Mouse (Mus musculus) limb, embryonic 15.5 days (tissue): ENCODE measurements around the gene Crim1. TPM values are rescaled to one million over a fixed set of nuclear protein-coding genes. Genes with fewer than 3 reads are reported as not detected.

Experiments used
- ATAC-seq: fragments of 200-750 bp; cut with Nextera tagmentation; 2 replicates; pipeline ENCODE4 v1.8.0; 2017; ENCODE audit warnings: low read depth, moderate TSS enrichment; ENCODE audit not compliant: insufficient number of reproducible peaks, low FRiP score, low TSS enrichment
- H3K27ac ChIP-seq: fragments of 300-500 bp; sonication (generic); 2 replicates; pipeline ENCODE4 v1.5.1; 2015; ENCODE audit warnings: moderate library complexity, mild to moderate bottlenecking, inconsistent platforms
- H3K27me3 ChIP-seq: fragments of 300-500 bp; sonication (generic); 2 replicates; pipeline ENCODE4 v1.6.1; 2015; ENCODE audit warnings: inconsistent platforms
- H3K36me3 ChIP-seq: fragments of 300-500 bp; sonication (generic); 2 replicates; pipeline ENCODE4 v1.6.1; 2015; ENCODE audit warnings: inconsistent platforms
- H3K4me1 ChIP-seq: fragments of 300-500 bp; sonication (generic); 2 replicates; pipeline ENCODE4 v1.6.1; 2015; ENCODE audit warnings: inconsistent platforms
- H3K4me2 ChIP-seq: fragments of 300-500 bp; sonication (generic); 2 replicates; pipeline ENCODE4 v1.6.1; 2015; ENCODE audit warnings: mild to moderate bottlenecking, inconsistent platforms
- H3K4me3 ChIP-seq: fragments of 300-500 bp; sonication (generic); 2 replicates; pipeline ENCODE4 v1.5.1; 2015; ENCODE audit warnings: mild to moderate bottlenecking, inconsistent platforms
- H3K9ac ChIP-seq: fragments of 300-500 bp; sonication (generic); 2 replicates; pipeline ENCODE4 v1.6.1; 2015; ENCODE audit warnings: inconsistent platforms
- H3K9me3 ChIP-seq: fragments of 300-500 bp; sonication (generic); 2 replicates; pipeline ENCODE4 v1.6.1; 2016; ENCODE audit warnings: inconsistent platforms
- WGBS: fragments of 180-500 bp; shearing (Covaris S2); methylation state at CpG from one replicate; pipeline ENCODE4 v1.1.7; 2015; 5-methylcytosine and 5-hydroxymethylcytosine counted together
- polyA plus RNA-seq: library from polyadenylated mRNA; unstranded; fragments of >200 nt; fragmentation: Nextera tagmentation; extraction: Ambion mirVana; gene quantifications from 2 replicates; pipeline ENCODE4 v1.2.1, GENCODE M21; 2015

Gene Crim1
- polyA plus RNA-seq, 1 experiment from 2014 or later = 7.0 TPM

DNA sequence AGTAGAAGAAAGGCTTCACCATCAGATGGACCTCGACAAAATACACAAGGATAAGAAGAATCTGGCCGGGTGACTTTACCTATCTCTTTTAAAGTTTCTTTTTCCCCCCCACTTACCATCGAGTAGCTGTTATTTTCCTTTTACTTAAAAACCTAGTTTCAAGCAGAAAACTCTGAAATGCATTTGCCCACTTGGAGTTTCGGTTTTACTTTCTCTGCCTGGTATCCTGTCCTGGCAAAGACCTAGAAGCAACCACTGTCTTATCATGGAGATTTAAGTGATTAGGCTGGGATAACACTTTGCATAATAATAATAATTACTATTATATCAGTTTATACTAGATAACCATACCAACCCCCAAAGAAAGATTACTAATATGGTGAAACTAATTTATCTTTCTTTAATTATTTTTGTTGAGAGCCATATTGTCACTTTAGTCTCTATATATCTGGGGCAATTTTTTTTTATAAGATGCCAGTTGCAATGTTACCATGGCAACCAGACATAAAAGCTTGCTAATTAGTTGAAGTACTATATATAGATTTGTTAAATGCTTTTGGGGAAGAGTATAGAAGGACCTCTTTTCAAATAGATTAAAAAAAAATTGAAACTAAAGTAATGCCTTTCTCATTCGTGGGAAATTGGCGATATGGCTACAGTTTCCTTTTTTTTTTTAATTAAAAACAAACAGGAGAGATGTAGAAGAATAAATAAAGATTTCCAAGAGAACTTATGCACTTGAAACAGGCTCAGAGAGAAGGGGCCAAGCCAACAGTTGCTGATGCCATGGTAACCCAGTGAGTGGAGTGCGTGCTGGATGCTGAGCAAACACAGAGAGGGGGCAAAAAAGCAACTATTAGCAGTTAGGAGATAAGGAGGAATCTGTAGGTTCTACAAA, 74.8 kb downstream of the Crim1 start:
- no peak overlapping the region for H3K4me3 ChIP-seq
- no peaks in the 10 kb centered on the region for H3K9me3 ChIP-seq
- ATAC-seq = no peak
- no peaks in the 10 kb centered on the region for H3K27me3 ChIP-seq
- whole genome bisulfite sequencing = 73% methylated on average over 7 of the region's 7 CpGs
- no peak overlapping the region for H3K27ac ChIP-seq
- H3K9ac ChIP-seq = no peak overlapping the region
- H3K36me3 ChIP-seq = no peaks in the 10 kb centered on the region
- H3K4me2 ChIP-seq = no peak overlapping the region
- H3K4me1 ChIP-seq = peaks cover 27% of the 10 kb centered on the region

DNA sequence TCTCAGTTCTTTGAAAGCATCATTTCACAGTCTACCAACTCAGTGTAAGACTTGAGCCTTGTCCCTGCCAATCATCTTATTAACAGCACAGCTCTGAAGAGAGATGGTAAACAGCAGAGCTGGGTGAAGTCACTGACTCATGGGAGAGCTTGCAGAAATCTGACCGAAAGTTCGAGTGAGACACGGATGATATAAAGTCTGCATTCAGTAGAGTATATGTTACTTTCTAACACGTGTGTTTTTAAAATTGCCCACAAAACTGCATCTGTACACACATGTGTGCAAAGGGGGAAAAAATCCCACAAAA, 75.4 kb downstream of the Crim1 start:
- WGBS = 56% methylated on average over 4 of the region's 4 CpGs
- Histone ChIP-seq H3K4me1 (peaks cover 29% of the 10 kb centered on the region), H3K36me3 (no peaks in the 10 kb centered on the region), H3K9me3 (no peaks in the 10 kb centered on the region), H3K27me3 (no peaks in the 10 kb centered on the region), H3K27ac (no peak overlapping the region), H3K4me3 (no peak overlapping the region), H3K9ac (no peak overlapping the region), H3K4me2 (no peak overlapping the region)
- ATAC-seq = no peak

DNA sequence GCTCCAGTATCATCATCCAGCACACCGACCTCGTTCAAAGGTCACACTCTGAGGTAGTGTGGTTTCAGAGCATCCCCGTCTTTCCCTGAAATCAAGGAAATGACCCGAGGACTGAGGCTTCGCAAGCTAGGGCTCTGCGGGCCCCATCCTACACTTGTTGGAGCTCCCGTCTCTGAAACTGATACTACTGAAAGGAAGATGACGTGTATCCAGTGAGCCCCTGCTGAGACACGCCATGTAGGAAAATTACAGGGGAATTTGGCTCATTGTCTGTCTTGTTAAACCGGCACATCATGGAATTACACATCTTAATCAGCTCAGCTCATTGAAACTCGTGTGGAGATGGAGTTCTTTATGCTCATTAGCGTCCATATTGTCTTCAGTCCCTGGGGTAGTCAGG, 79.1 kb downstream of the Crim1 start:
- Histone ChIP-seq H3K9ac (no peak overlapping the region), H3K27ac (no peak overlapping the region), H3K4me2 (no peak overlapping the region), H3K36me3 (no peaks in the 10 kb centered on the region), H3K4me1 (peaks cover 26% of the 10 kb centered on the region), H3K9me3 (no peaks in the 10 kb centered on the region), H3K4me3 (no peak overlapping the region), H3K27me3 (no peaks in the 10 kb centered on the region)
- no peak for ATAC-seq
- 72% methylated on average over 12 of the region's 12 CpGs for WGBS

DNA sequence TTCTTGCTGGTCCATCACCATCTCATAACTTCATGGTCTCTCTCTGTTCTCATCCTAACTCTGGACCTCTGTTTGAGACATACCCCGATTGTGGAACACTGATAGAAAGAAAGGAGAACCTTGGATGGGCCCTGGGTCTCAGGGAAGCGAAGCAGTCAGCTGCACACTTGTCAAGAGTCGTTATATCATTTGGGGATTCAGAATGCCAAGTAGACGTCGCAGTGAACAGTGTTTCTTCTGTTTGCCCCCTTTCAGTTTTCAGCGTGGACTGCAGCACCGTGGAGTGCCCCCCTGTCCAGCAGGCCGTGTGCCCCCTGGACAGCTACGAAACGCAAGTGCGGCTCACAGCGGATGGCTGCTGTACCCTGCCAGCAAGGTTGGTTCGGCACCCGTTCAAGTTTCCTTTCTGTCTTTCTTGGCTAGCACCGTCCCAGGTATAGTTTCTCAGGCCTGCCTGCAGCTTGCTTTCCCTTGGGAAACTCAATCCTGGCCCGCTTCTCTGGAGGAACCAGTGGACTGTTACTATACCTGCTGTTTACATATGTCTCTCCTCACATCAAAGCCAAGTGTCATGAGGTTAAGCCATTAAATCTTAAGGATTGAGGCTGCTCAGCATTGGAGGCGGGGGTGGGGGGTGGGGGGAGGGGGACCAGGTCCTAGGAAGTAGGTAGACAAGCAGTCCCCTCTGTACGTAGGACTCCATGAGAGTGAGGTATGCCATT, 81.1 kb downstream of the Crim1 start:
- H3K4me1 ChIP-seq = peaks cover 26% of the 10 kb centered on the region
- no peak overlapping the region for H3K4me3 ChIP-seq
- no peaks in the 10 kb centered on the region for H3K27me3 ChIP-seq
- H3K9me3 ChIP-seq = no peaks in the 10 kb centered on the region
- no peak overlapping the region for H3K27ac ChIP-seq
- ATAC-seq = no peak
- 57% methylated on average over 18 of the region's 18 CpGs for WGBS
- H3K9ac ChIP-seq = no peak overlapping the region
- no peak overlapping the region for H3K4me2 ChIP-seq
- no peaks in the 10 kb centered on the region for H3K36me3 ChIP-seq

DNA sequence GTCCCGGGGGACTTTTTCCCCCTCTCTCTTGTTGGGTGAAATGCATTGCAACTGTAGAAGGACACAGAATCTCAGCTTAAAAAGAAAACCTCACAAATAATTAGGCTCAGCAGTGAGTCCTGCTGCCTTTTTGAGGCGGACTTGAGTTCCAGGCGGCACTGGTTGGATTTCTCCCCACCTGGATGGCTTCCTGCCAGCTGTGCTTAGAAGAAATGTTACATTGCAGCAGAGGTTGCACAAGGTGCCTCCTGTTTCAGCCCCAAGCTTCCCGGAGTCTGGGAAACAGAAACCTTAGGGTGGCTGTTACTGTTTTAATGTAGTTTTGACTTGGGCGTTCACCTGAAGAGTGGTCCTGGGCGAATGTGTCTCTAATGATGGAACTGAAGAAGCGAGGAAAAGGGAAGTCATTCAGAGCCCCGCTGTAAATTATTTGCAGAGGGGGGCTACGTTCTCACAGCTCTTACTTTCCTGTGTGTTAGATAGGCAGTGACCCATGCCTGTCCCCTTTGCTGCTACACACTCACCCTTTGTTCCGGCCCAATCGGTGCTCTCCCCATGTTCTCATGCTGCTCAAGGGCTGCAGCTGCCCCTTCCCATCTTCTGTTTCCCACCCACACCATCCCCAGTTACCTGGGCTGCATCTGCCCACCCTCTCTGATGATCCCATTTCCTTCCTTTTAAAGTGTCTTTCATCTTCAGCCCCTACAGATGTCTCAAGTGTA, 83.4 kb downstream of the Crim1 start:
- no peak overlapping the region for H3K4me2 ChIP-seq
- no peak overlapping the region for H3K27ac ChIP-seq
- H3K9me3 ChIP-seq = no peaks in the 10 kb centered on the region
- no peak overlapping the region for H3K9ac ChIP-seq
- ATAC-seq = no peak
- 55% methylated on average over 11 of the region's 11 CpGs for WGBS
- no peak overlapping the region for H3K4me3 ChIP-seq
- H3K36me3 ChIP-seq = no peaks in the 10 kb centered on the region
- peaks cover 26% of the 10 kb centered on the region for H3K4me1 ChIP-seq
- H3K27me3 ChIP-seq = no peaks in the 10 kb centered on the region

DNA sequence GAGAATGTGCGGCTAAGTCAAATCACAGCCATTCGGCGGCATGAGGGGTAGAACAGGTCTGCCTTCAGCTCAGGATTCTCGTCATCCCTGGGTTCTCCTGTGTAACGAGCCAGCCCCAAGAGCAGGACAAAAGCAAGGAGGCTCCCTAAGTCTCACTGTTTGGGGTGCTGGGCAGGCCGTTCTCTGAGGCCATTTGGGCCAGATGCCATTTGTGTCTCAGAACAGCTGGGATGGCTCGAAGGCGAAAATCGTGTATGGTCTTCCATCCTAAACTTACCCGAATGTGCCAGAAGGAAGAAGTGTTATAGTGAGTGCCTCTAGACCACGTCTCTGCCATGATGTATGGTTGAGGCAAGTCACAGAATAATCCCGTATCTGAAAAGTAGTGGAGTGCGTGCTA, 86.0 kb downstream of the Crim1 start:
- H3K36me3 ChIP-seq = no peaks in the 10 kb centered on the region
- ATAC-seq = no peak
- 80% methylated on average over 13 of the region's 13 CpGs for WGBS

DNA sequence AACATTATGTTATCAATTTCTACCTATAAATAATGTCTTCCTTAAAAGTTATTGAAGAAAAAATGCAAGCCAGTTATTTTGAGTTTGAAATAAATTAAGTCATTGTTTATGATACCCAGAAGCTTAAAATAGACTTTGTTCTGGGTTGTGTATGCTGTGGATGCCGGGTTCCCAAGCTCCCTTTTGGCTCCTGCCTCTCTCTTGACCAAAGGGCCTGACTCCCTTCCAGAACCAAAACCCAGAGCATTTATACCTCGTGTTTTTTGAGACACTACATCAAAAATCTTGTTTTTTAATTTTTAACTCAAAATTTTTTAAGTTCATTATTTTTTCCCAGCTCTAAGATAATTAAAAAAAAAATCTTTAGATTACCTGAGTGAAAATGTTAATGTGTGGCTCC, 87.3 kb downstream of the Crim1 start:
- H3K36me3 ChIP-seq = no peaks in the 10 kb centered on the region
- ATAC-seq = no peak
- H3K4me2 ChIP-seq = no peak overlapping the region
- WGBS = 62% methylated on average over 2 of the region's 2 CpGs
- H3K27ac ChIP-seq = no peak overlapping the region
- H3K4me3 ChIP-seq = no peak overlapping the region
- H3K9me3 ChIP-seq = no peaks in the 10 kb centered on the region
- peaks cover 9% of the 10 kb centered on the region; the same call in 1 of the 2 replicates for H3K4me1 ChIP-seq
- H3K9ac ChIP-seq = no peak overlapping the region
- H3K27me3 ChIP-seq = no peaks in the 10 kb centered on the region

More for the DNA sequence above, 86.0 kb downstream of the Crim1 start:
- no peak overlapping the region for H3K4me3 ChIP-seq
- H3K9ac ChIP-seq = no peak overlapping the region
- no peaks in the 10 kb centered on the region for H3K27me3 ChIP-seq
- peaks cover 12% of the 10 kb centered on the region for H3K4me1 ChIP-seq
- no peak overlapping the region for H3K27ac ChIP-seq
- no peak overlapping the region for H3K4me2 ChIP-seq
- no peaks in the 10 kb centered on the region for H3K9me3 ChIP-seq

DNA sequence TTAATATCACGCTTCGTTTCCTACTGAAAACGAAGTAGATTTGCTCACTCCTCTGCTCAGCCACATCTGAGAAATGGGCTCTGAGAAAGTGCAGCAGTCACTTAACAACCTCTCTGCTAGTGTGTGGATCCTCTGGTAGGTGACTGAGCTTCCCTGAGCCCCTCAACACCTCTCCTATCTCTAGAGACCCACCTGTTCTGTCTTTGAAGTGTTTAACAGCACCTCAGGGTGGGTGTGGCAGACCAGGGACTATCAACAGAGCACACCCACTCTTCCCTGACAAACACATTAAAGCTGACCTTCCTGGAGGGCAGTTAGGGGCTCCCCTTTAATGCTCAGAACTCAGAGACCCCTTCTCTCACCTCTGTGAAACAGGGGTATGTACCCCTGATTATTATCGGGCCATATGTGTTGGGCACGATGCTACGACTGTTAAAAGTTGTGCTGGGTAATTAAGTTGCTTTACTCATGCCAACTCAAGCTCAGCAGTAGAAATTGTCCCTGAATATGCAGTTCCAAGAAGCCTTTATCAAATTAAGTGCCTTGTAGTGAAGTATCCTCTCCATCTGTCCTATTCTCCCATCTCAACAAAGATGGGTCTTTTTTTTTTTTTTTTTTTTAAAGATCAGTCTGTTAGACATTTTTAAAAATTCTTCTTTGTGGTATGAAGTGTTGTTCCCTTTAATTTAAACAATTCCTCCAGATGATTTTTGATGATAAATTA, 90.3 kb downstream of the Crim1 start:
- Histone ChIP-seq H3K9me3 (no peaks in the 10 kb centered on the region), H3K9ac (no peak overlapping the region), H3K4me1 (no peaks in the 10 kb centered on the region), H3K27me3 (no peaks in the 10 kb centered on the region), H3K4me3 (no peak overlapping the region), H3K4me2 (no peak overlapping the region), H3K36me3 (no peaks in the 10 kb centered on the region; the same call in 1 of the 2 replicates), H3K27ac (no peak overlapping the region)
- WGBS = 82% methylated on average over 6 of the region's 6 CpGs
- no peak for ATAC-seq

DNA sequence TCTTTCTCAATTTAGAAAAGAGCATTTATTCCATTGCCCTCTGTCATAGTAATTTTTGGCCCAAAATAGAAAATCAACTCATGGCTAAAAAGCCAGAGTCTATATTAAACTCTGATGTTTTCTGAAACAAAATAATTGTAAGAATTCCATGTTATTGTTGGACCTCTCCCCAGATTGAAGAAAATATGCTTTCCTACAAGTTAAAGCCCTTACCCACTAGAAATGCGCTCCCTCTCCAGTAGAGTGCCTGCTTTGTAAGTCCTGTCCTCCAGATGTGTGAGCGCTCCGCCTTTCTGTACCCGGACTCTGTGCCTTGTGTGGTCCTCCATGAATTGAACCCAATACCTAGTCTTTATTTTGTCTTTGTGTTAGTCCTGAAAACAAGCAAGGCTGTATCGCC, 91.0 kb downstream of the Crim1 start:
- Histone ChIP-seq H3K27me3 (no peaks in the 10 kb centered on the region), H3K4me2 (no peak overlapping the region), H3K4me1 (no peaks in the 10 kb centered on the region), H3K9me3 (no peaks in the 10 kb centered on the region), H3K4me3 (no peak overlapping the region), H3K36me3 (no peaks in the 10 kb centered on the region; the same call in 1 of the 2 replicates), H3K9ac (no peak overlapping the region), H3K27ac (no peak overlapping the region)
- 85% methylated on average over 5 of the region's 5 CpGs for WGBS
- ATAC-seq = no peak

DNA sequence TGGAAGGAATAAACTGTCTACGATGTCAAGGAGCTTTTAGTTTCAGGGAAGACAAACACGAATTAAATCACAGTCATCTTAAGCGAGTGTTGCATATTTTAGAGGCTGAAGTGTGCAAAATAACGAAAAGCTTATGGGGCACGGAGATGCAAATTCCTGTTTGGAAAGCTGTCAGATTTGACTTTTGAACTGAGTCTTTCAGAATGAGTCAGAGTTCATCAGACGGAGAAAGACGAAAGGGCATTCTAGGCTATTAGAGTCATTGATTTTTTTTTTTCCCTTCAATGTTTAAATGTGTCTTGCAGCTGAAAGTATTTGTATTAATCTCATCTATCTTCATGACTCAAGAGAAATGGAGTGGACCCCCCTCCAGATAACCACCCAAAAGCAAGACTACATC, 92.3 kb downstream of the Crim1 start:
- Histone ChIP-seq H3K27me3 (no peaks in the 10 kb centered on the region), H3K27ac (no peak overlapping the region), H3K9ac (no peak overlapping the region), H3K4me2 (no peak overlapping the region), H3K9me3 (no peaks in the 10 kb centered on the region), H3K36me3 (no peaks in the 10 kb centered on the region; the same call in 1 of the 2 replicates), H3K4me1 (no peaks in the 10 kb centered on the region), H3K4me3 (no peak overlapping the region)
- WGBS = 65% methylated on average over 7 of the region's 7 CpGs
- ATAC-seq = no peak

DNA sequence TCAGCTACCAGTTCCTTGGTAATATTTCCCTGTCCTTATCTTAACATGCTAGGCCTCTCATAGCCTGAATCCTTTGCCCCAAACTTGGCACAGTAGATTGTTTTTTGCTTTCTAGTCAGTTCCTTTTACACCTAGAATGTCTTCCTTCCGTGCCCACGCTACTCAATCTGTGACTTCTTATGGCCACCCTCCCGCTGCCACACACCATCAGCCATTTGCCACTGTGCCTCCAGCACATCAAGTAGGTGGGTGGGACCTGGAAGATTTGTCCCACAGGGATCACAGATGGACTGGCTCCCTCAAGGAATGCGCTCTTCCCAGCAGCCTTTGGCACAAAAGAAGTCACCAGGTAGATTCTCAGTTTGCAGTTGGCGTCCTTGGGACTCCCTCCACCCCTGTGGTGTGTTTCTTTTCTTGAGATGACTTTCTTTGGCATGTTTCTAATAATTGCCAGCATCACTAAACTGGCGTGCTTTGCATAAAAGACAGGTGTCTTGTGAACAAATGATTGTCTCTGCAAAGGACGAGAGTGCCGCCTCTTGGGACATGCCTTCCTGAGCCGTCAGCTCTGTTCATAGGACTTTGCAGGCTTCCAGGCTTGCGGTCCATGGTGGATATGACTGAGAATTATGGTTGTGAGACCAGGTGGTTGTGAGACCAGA, 92.9 kb downstream of the Crim1 start:
- Histone ChIP-seq H3K4me1 (no peaks in the 10 kb centered on the region), H3K27me3 (no peaks in the 10 kb centered on the region), H3K4me3 (no peak overlapping the region), H3K9me3 (no peaks in the 10 kb centered on the region), H3K4me2 (no peak overlapping the region), H3K9ac (no peak overlapping the region), H3K27ac (no peak overlapping the region), H3K36me3 (no peaks in the 10 kb centered on the region; the same call in 1 of the 2 replicates)
- 91% methylated on average over 10 of the region's 10 CpGs for WGBS
- ATAC-seq = no peak
